Mouse (Mus musculus) MN1 (cell line): ENCODE results near the gene F2rl1.
"Not testable (repeated sequence)": the region's sequence is repeated elsewhere in the genome, so short reads cannot be mapped to it uniquely, and the experiment has no call there.

Experiments
- DNase-seq: peaks from one replicate; pipeline ENCODE4 v3.0.0-alpha.2; 2016; ENCODE audit warnings: low spot score

The F2rl1 gene

GRCm38 (mm10) chr13:95533640-95534039 lies 8.6 kb upstream of the F2rl1 start:
- DNase-seq: no peak

GRCm38 (mm10) chr13:95533121-95533520 lies 8.1 kb upstream of the F2rl1 start:
- not testable (repeated sequence) for DNase-seq

GRCm38 (mm10) chr13:95531273-95532045 lies 6.4 kb upstream of the F2rl1 start:
- no peak for DNase-seq

- DNase-seq: no peak
Measured at GRCm38 (mm10) chr13:95529246-95529645, 4.2 kb upstream of the F2rl1 start.

- DNase-seq: no peak
Measured at GRCm38 (mm10) chr13:95524424-95524673, 678 bp downstream of the F2rl1 start.

GRCm38 (mm10) chr13:95523659-95524423 lies 1.2 kb downstream of the F2rl1 start:
- no peak for DNase-seq

- no peak for DNase-seq
Measured at GRCm38 (mm10) chr13:95522176-95522575, 2.9 kb downstream of the F2rl1 start.

- DNase-seq: no peak
Measured at GRCm38 (mm10) chr13:95521029-95521428, 4.0 kb downstream of the F2rl1 start.

- DNase-seq: no peak
Measured at GRCm38 (mm10) chr13:95514756-95515155, 10.3 kb downstream of the F2rl1 start.

- no peak for DNase-seq
Measured at GRCm38 (mm10) chr13:95510054-95510453, 15.0 kb downstream of the F2rl1 start.

- DNase-seq: no peak
Measured at GRCm38 (mm10) chr13:95503279-95503917, 21.6 kb downstream of the F2rl1 start.

GRCm38 (mm10) chr13:95496601-95497000 lies 28.4 kb downstream of the F2rl1 start:
- no peak for DNase-seq

- no peak for DNase-seq
Measured at GRCm38 (mm10) chr13:95494812-95495211, 30.2 kb downstream of the F2rl1 start.

GRCm38 (mm10) chr13:95493296-95493695 lies 31.7 kb downstream of the F2rl1 start:
- no peak for DNase-seq

GRCm38 (mm10) chr13:95491327-95491726 lies 33.7 kb downstream of the F2rl1 start:
- DNase-seq: no peak

GRCm38 (mm10) chr13:95484664-95485063 lies 40.4 kb downstream of the F2rl1 start:
- DNase-seq: no peak

- peak; percentile 67 for DNase-seq
Measured at GRCm38 (mm10) chr13:95481428-95481827, 43.6 kb downstream of the F2rl1 start.

GRCm38 (mm10) chr13:95478671-95479413 lies 46.2 kb downstream of the F2rl1 start, which contains the start of gene S100z:
Gene S100z, minus strand, starts transcription at chr13:95478721.
- DNase-seq: no peak

- DNase-seq: no peak
Measured at GRCm38 (mm10) chr13:95477173-95477572, 47.9 kb downstream of the F2rl1 start.

GRCm38 (mm10) chr13:95475124-95475523 lies 49.9 kb downstream of the F2rl1 start:
- DNase-seq: no peak

- no peak for DNase-seq
Measured at GRCm38 (mm10) chr13:95474294-95474693, 50.7 kb downstream of the F2rl1 start.

GRCm38 (mm10) chr13:95470970-95471369 lies 54.1 kb downstream of the F2rl1 start:
- no peak for DNase-seq
